Mouse (Mus musculus) embryonic facial prominence, embryonic 15.5 days (tissue): ENCODE measurements around the gene Kcnj6. TPM values are rescaled to one million over a fixed set of nuclear protein-coding genes. Genes with fewer than 3 reads are reported as not detected.

ENCODE experiments used
- ATAC-seq: fragments of 200-750 bp; cut with Nextera tagmentation; 2 replicates; pipeline ENCODE4 v1.8.0; 2017; ENCODE audit warnings: low read depth, moderate TSS enrichment; ENCODE audit not compliant: insufficient number of reproducible peaks, low FRiP score, low TSS enrichment
- H3K27ac ChIP-seq: fragments of 300-500 bp; sonication (generic); replicated peaks from 2 replicates; pipeline ENCODE4 v1.5.1; 2015; ENCODE audit warnings: mild to moderate bottlenecking, inconsistent platforms
- H3K27me3 ChIP-seq: fragments of 300-500 bp; sonication (generic); 2 replicates; pipeline ENCODE4 v1.6.1; 2015; ENCODE audit warnings: inconsistent platforms
- H3K36me3 ChIP-seq: fragments of 300-500 bp; sonication (generic); 2 replicates; pipeline ENCODE4 v1.6.1; 2015; ENCODE audit warnings: mild to moderate bottlenecking, inconsistent platforms
- H3K4me1 ChIP-seq: fragments of 300-500 bp; sonication (generic); 2 replicates; pipeline ENCODE4 v1.6.1; 2015; ENCODE audit warnings: inconsistent platforms
- H3K4me2 ChIP-seq: fragments of 300-500 bp; sonication (generic); replicated peaks from 2 replicates; pipeline ENCODE4 v1.6.1; 2015; ENCODE audit warnings: mild to moderate bottlenecking, inconsistent platforms
- H3K4me3 ChIP-seq: fragments of 300-500 bp; sonication (generic); replicated peaks from 2 replicates; pipeline ENCODE4 v1.5.1; 2015; ENCODE audit warnings: mild to moderate bottlenecking, inconsistent platforms
- H3K9ac ChIP-seq: fragments of 300-500 bp; sonication (generic); 2 replicates; pipeline ENCODE4 v1.6.1; 2015; ENCODE audit warnings: inconsistent platforms
- H3K9me3 ChIP-seq: fragments of 300-500 bp; sonication (generic); replicated peaks from 2 replicates; pipeline ENCODE4 v1.6.1; 2016; ENCODE audit warnings: inconsistent platforms
- WGBS: fragments of 180-500 bp; shearing (Covaris S2); methylation state at CpG from one replicate; pipeline ENCODE4 v1.1.7; 2015; 5-methylcytosine and 5-hydroxymethylcytosine counted together
- polyA plus RNA-seq: library from polyadenylated mRNA; unstranded; fragments of >200 nt; fragmentation: Nextera tagmentation; extraction: Ambion mirVana; gene quantifications from 2 replicates; pipeline ENCODE4 v1.2.1, GENCODE M21; 2015

The Kcnj6 gene
- polyA plus RNA-seq, 1 experiment from 2014 or later: 0.32 TPM

DNA sequence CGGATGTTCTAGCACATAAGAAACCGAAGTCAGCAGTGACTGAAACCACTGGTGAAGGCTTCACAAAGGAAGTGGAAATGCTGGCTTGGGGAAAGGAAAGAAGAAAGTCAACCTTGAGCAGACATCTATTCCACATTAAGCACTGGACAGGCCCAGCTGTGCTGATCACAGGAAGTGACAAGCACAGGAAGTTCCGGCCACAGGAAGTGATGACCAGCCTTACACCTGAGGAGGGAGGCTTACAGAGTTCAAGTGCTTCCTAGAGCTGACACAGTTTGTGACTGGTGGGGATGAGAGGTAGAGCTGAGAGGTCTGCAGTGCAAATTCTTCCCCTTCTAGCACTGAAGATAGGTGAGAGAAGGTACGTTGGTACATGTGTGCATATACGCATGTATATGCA is 151.5 kb downstream of the Kcnj6 start:
- ATAC-seq: no peak
- Histone ChIP-seq H3K4me2 (no peak overlapping the region), H3K4me1 (no peaks in the 10 kb centered on the region), H3K4me3 (no peak overlapping the region), H3K36me3 (no peaks in the 10 kb centered on the region), H3K27ac (no peak overlapping the region), H3K9ac (no peak overlapping the region), H3K9me3 (no peaks in the 10 kb centered on the region), H3K27me3 (no peaks in the 10 kb centered on the region)
- WGBS: 89% methylated on average over 5 of the region's 5 CpGs

DNA sequence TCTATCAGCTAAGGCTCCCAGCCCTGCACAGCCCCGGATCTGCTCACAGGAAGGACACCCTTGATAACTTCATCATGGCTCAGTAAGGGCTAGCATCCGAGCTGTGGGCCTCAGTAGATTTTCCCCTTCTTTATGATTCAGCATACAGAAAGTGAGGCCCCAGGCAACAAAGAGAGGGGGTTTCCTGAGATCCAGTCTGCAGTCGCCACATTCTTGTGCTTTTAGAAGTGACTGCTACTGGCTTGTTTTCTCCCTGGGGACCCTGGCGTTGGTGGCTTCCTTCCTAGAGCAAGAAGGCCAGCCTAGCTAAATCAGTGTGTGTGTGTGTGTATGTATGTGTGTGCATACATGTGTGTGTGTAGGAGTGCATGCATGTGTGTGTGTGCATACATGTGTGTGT is 152.7 kb downstream of the Kcnj6 start:
- 27% methylated on average over 4 of the region's 4 CpGs for WGBS

DNA sequence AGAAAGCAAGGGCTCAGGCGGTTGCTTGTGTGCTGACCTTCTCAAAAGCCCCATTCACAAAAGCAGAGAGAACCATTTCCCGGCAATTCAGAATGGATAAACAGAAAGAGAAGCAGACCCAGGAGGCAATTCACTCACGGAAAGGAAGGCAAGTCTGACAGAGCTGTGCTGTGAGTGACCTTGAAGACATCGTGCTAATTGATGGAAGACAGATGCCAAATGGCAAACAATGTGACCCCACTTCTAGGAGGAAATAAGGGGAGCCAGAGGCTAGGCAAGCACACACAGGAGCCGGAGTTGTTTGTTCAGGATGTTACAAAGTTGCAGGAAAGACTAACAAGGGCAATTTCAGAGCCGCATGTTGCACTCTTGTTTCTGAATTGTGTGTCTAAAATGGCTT is 158.1 kb downstream of the Kcnj6 start:
- ATAC-seq: no peak

More for the DNA sequence above, 152.7 kb downstream of the Kcnj6 start:
- no peak overlapping the region for H3K4me3 ChIP-seq
- H3K4me2 ChIP-seq: no peak overlapping the region
- no peak overlapping the region for H3K27ac ChIP-seq
- no peak overlapping the region for H3K9ac ChIP-seq
- no peaks in the 10 kb centered on the region for H3K36me3 ChIP-seq
- no peak for ATAC-seq
- H3K27me3 ChIP-seq: no peaks in the 10 kb centered on the region
- H3K4me1 ChIP-seq: no peaks in the 10 kb centered on the region
- no peaks in the 10 kb centered on the region for H3K9me3 ChIP-seq

DNA sequence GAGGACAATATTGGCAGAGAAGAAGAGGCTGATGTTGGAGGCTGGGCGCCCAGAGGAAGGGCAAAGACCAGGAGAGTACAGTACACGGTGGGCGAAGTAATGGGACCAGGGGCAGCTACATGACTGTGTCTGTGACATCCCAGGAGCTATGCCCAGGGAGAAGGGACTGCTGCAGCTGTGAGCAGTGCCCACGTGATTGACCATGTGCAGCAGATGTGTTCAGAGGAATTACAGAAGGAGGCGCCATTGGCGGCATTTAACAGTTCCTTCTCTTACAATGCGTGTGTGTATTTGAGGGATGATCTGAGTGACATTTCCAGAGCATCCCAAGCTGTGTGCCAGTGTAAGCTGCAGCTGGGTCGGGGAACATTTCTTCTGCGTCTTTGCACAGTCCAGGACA is 159.6 kb downstream of the Kcnj6 start:
- 80% methylated on average over 9 of the region's 9 CpGs for WGBS
- Histone ChIP-seq H3K9ac (no peak overlapping the region), H3K4me2 (no peak overlapping the region), H3K36me3 (no peaks in the 10 kb centered on the region), H3K27ac (no peak overlapping the region), H3K4me3 (no peak overlapping the region), H3K4me1 (no peaks in the 10 kb centered on the region), H3K9me3 (no peaks in the 10 kb centered on the region), H3K27me3 (no peaks in the 10 kb centered on the region)
- ATAC-seq: no peak

More for the DNA sequence above, 158.1 kb downstream of the Kcnj6 start:
- no peak overlapping the region for H3K9ac ChIP-seq
- H3K4me3 ChIP-seq: no peak overlapping the region
- H3K36me3 ChIP-seq: no peaks in the 10 kb centered on the region
- H3K9me3 ChIP-seq: no peaks in the 10 kb centered on the region
- H3K4me2 ChIP-seq: no peak overlapping the region
- H3K27ac ChIP-seq: no peak overlapping the region
- WGBS: 28% methylated on average over 6 of the region's 6 CpGs
- no peaks in the 10 kb centered on the region for H3K4me1 ChIP-seq
- H3K27me3 ChIP-seq: no peaks in the 10 kb centered on the region

DNA sequence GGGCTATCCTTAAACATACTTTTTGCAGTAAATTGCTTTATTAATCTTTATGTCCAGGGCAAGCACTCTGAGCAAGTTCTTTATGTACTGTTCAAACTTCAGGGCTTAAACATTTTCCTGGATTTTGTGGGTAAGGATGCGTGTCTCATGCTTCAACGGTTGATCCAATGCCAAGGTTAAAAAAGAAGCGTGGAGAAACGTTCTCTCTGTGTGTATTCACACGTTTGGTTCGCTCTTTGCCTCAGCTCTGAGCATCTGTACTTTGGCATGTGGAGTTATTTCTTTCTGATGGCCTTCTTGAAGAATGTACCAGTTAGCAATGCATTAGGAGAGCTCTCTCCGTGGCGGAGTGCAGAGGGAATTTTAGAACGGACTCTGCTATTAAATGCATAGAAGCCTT is 163.0 kb downstream of the Kcnj6 start:
- Histone ChIP-seq H3K9me3 (0 out of 2 replicates have a peak, but pooled peaks cover 5% of the 10 kb centered on the region), H3K4me2 (no peak overlapping the region), H3K36me3 (no peaks in the 10 kb centered on the region), H3K9ac (no peak overlapping the region), H3K27ac (no peak overlapping the region), H3K4me3 (no peak overlapping the region), H3K27me3 (no peaks in the 10 kb centered on the region), H3K4me1 (no peaks in the 10 kb centered on the region)
- WGBS: 54% methylated on average over 9 of the region's 9 CpGs
- no peak for ATAC-seq

DNA sequence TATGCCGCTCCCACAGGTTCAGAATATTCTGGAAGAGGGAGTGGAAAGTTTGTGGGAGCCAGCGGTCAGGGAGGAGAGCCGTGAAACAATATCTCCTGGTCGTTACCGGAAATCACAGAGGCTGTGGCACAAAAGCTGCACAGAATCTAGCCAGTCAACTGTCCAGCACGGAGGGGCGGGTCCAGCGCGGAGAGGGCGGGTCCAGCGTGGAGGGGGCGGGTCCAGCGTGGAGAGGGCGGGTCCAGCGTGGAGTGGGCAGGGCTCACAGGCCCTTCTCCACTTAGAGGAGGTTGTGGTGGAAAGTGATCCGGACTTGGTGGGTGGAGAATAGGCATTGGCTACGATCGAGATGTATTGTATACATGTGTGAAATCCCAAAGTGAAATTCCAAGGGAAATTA is 169.3 kb downstream of the Kcnj6 start:
- Histone ChIP-seq H3K4me2 (no peak overlapping the region), H3K4me3 (no peak overlapping the region), H3K36me3 (no peaks in the 10 kb centered on the region), H3K27ac (0 out of 2 replicates have a peak overlapping the region, but pooled peaks have one; percentile 36), H3K27me3 (no peaks in the 10 kb centered on the region), H3K9ac (no peak overlapping the region), H3K9me3 (0 out of 2 replicates have a peak, but pooled peaks cover 5% of the 10 kb centered on the region), H3K4me1 (peaks cover 12% of the 10 kb centered on the region; the same call in 1 of the 2 replicates)
- WGBS: 85% methylated on average over 18 of the region's 18 CpGs
- no peak for ATAC-seq

DNA sequence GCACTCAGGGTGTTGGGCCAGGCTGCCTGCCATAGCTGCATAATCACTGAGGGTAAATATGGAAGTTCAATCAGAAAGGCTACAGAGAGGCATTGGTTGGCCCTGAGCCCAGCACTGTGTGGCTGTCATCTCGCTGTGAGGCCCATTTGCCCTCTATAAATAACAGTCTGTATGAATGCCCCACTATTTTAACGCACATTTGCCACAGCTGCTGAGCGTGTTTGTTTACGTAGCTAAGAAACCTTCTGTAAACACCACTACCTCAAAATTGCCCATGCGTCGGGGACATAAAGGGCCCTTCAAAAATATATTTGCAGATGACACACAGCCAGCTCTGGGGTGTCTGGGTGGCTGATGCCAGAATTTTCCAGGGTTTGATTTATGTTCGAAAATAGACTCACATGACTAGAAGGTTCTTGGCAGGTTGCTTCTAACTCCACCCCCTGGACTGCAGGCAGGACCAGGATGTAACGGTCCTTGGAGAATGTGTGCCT is 170.4 kb downstream of the Kcnj6 start:
- no peaks in the 10 kb centered on the region for H3K27me3 ChIP-seq
- H3K4me2 ChIP-seq: no peak overlapping the region
- H3K36me3 ChIP-seq: no peaks in the 10 kb centered on the region
- no peak overlapping the region for H3K9ac ChIP-seq
- ATAC-seq: peak; percentile 86
- H3K9me3 ChIP-seq: 0 out of 2 replicates have a peak, but pooled peaks cover 2% of the 10 kb centered on the region
- 31% methylated on average over 8 of the region's 8 CpGs for WGBS
- peaks cover 12% of the 10 kb centered on the region; the same call in 1 of the 2 replicates for H3K4me1 ChIP-seq
- H3K27ac ChIP-seq: peak overlapping the region; percentile 36
- H3K4me3 ChIP-seq: no peak overlapping the region

DNA sequence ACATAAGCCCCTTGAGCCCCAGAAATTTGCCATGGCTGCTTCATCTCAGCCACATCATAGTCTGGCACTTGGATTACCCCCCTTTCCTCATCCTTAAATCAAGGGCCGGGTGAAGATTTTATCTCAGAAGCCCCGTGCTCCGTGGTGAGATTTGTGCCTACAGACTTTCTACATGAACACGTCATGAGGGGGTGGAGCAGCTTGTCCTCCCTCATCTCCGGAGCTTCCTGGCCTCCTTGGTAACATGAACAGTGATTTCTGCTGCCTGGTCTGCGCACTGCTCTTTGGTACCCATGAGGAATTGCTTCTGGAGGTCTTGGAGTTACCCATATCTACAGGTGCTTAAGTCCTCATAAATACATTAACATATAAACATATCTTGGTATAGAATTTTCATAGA is 172.2 kb downstream of the Kcnj6 start:
- Histone ChIP-seq H3K9ac (no peak overlapping the region), H3K9me3 (no peaks in the 10 kb centered on the region), H3K4me2 (no peak overlapping the region), H3K27ac (no peak overlapping the region), H3K4me1 (peaks cover 12% of the 10 kb centered on the region; the same call in 1 of the 2 replicates), H3K27me3 (no peaks in the 10 kb centered on the region), H3K4me3 (no peak overlapping the region), H3K36me3 (no peaks in the 10 kb centered on the region)
- ATAC-seq: no peak
- WGBS: 54% methylated on average over 6 of the region's 6 CpGs

DNA sequence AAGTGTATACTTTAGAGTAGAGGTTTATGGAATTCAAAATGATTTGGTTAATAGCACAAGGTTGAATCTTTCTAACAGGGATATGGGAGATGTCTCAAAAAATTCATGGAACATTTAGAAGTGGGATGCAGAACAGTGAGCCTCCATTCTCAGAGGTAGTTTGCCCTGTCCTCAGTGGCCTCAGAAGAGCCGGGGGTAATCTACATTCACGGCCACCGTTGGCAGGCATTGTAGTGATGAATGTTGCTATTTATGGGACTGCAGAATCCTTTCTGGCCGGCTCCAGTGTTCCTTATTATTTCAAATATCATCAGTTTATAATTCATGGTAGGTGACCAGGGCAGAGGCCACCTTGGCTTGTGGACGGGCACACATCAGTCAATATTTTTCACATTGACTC is 174.9 kb downstream of the Kcnj6 start:
- WGBS: 76% methylated on average over 5 of the region's 5 CpGs
- H3K36me3 ChIP-seq: no peaks in the 10 kb centered on the region
- H3K27me3 ChIP-seq: no peaks in the 10 kb centered on the region
- no peak for ATAC-seq
- no peak overlapping the region for H3K4me3 ChIP-seq
- no peak overlapping the region for H3K9ac ChIP-seq
- H3K27ac ChIP-seq: no peak overlapping the region
- H3K9me3 ChIP-seq: no peaks in the 10 kb centered on the region
- H3K4me1 ChIP-seq: peaks cover 12% of the 10 kb centered on the region; the same call in 1 of the 2 replicates
- H3K4me2 ChIP-seq: no peak overlapping the region

DNA sequence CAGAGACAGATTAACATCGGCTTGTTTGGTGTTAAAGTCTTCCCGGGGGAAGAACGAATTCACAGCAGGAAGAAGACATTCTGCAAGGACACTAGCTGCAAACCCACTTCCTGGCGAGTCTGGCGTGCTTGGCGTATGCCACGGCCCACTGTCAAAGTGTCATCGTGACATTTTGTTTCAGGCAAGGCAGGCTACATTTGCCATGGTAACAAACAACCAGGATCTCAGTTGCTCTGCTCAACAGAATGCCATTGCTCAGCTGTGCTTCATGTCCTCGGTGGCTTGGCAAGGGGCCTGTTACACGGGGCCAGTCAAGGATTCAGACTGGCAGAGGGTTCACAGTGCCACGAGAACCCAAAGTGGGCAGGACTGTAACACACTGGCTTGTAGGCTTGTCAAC is 175.9 kb downstream of the Kcnj6 start:
- no peaks in the 10 kb centered on the region for H3K36me3 ChIP-seq
- no peak overlapping the region for H3K27ac ChIP-seq
- H3K9me3 ChIP-seq: no peaks in the 10 kb centered on the region
- 85% methylated on average over 11 of the region's 11 CpGs for WGBS
- ATAC-seq: no peak
- H3K4me1 ChIP-seq: peaks cover 5% of the 10 kb centered on the region; the same call in 1 of the 2 replicates
- H3K4me2 ChIP-seq: no peak overlapping the region
- no peaks in the 10 kb centered on the region for H3K27me3 ChIP-seq
- H3K9ac ChIP-seq: no peak overlapping the region
- no peak overlapping the region for H3K4me3 ChIP-seq

DNA sequence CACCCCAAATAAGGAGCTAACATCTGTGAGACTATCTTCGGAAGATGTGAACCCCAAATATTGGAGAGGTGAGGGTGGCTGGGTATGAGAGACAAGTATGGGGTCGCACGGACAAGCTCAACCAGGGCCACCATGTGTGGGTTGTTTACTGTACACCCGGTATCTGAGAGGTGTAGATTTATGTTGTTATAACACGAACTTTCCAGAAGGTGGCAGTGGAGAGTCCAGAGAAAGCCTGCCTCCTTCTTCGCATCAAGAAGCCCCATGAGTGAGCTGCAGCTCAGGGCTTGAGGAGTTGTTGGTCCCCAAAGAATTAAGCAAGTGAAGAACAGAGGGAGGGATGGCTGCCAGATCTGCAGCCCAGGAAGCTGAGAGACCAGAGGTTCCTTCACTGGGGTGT is 181.1 kb downstream of the Kcnj6 start:
- H3K4me2 ChIP-seq: no peak overlapping the region
- H3K36me3 ChIP-seq: no peaks in the 10 kb centered on the region
- H3K9ac ChIP-seq: no peak overlapping the region
- 24% methylated on average over 6 of the region's 6 CpGs for WGBS
- H3K4me1 ChIP-seq: no peaks in the 10 kb centered on the region
- ATAC-seq: no peak
- H3K9me3 ChIP-seq: peaks cover 10% of the 10 kb centered on the region
- no peak overlapping the region for H3K4me3 ChIP-seq
- H3K27ac ChIP-seq: no peak overlapping the region
- H3K27me3 ChIP-seq: no peaks in the 10 kb centered on the region

DNA sequence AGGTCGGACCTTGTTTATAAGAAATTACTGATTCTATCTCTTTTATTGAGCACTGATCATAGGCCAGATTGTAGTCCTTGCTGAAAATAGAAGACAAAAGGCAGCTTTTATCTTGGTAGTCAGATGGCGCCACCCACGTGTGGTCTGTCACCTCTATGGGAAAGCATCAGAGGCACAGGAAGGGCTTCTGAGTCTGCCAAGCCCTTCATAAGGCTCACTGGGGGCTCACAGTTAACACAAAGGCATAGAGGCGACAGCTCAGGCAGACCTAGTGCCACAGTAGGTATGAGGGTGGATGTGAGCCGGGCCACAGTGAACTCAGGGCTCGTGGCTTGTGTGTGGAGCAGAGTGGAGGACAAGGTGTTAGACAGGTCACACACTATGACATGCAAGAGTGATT is 181.6 kb downstream of the Kcnj6 start:
- Histone ChIP-seq H3K36me3 (no peaks in the 10 kb centered on the region), H3K4me2 (no peak overlapping the region), H3K27me3 (no peaks in the 10 kb centered on the region), H3K4me1 (no peaks in the 10 kb centered on the region), H3K27ac (no peak overlapping the region), H3K4me3 (no peak overlapping the region), H3K9me3 (peaks cover 10% of the 10 kb centered on the region), H3K9ac (no peak overlapping the region)
- WGBS: 79% methylated on average over 6 of the region's 6 CpGs
- no peak for ATAC-seq
